Mouse (Mus musculus): Measurements from ENCODE around the gene Tenm4.

The Tenm4 gene

GRCm38 (mm10) chr7:96458992-96459391, 287.9 kb downstream of the Tenm4 start:
- no peak for DNase-seq (ENCODE audit: extremely low spot score, low read depth, low spot score)

GRCm38 (mm10) chr7:96466761-96467160, 295.7 kb downstream of the Tenm4 start:
- DNase-seq (ENCODE audit: extremely low spot score, low read depth, low spot score), result no peak

GRCm38 (mm10) chr7:96470821-96471220, 299.8 kb downstream of the Tenm4 start:
- DNase-seq (ENCODE audit: extremely low spot score, low read depth, low spot score), result no peak

GRCm38 (mm10) chr7:96474560-96475089, 303.6 kb downstream of the Tenm4 start:
- DNase-seq (ENCODE audit: extremely low spot score, low read depth, low spot score), result no peak

- no peak for DNase-seq (ENCODE audit: extremely low spot score, low read depth, low spot score)
Measured at GRCm38 (mm10) chr7:96476987-96477613, 306.1 kb downstream of the Tenm4 start.

GRCm38 (mm10) chr7:96479139-96479538, 308.1 kb downstream of the Tenm4 start:
- DNase-seq (ENCODE audit: extremely low spot score, low read depth, low spot score), result no peak

GRCm38 (mm10) chr7:96480351-96480983, 309.4 kb downstream of the Tenm4 start:
- no peak for DNase-seq (ENCODE audit: extremely low spot score, low read depth, low spot score)

GRCm38 (mm10) chr7:96482953-96483352, 311.9 kb downstream of the Tenm4 start:
- DNase-seq (ENCODE audit: extremely low spot score, low read depth, low spot score), result no peak

- DNase-seq (ENCODE audit: extremely low spot score, low read depth, low spot score), result no peak
Measured at GRCm38 (mm10) chr7:96484006-96484581, 313.0 kb downstream of the Tenm4 start.

- no peak for DNase-seq (ENCODE audit: extremely low spot score, low read depth, low spot score)
Measured at GRCm38 (mm10) chr7:96489348-96490076, 318.5 kb downstream of the Tenm4 start.

GRCm38 (mm10) chr7:96491896-96492295, 320.9 kb downstream of the Tenm4 start:
- DNase-seq (ENCODE audit: extremely low spot score, low read depth, low spot score), result no peak

GRCm38 (mm10) chr7:96492696-96493095, 321.6 kb downstream of the Tenm4 start:
- DNase-seq (ENCODE audit: extremely low spot score, low read depth, low spot score), result no peak

GRCm38 (mm10) chr7:96494057-96494456, 323.0 kb downstream of the Tenm4 start:
- DNase-seq (ENCODE audit: extremely low spot score, low read depth, low spot score), result no peak

- no peak for DNase-seq (ENCODE audit: extremely low spot score, low read depth, low spot score)
Measured at GRCm38 (mm10) chr7:96500108-96500507, 329.1 kb downstream of the Tenm4 start.

GRCm38 (mm10) chr7:96500797-96501196, 329.8 kb downstream of the Tenm4 start:
- DNase-seq (ENCODE audit: extremely low spot score, low read depth, low spot score), result no peak

- no peak for DNase-seq (ENCODE audit: extremely low spot score, low read depth, low spot score)
Measured at GRCm38 (mm10) chr7:96502321-96502973, 331.4 kb downstream of the Tenm4 start.

- DNase-seq (ENCODE audit: extremely low spot score, low read depth, low spot score), result no peak
Measured at GRCm38 (mm10) chr7:96505538-96505937, 334.5 kb downstream of the Tenm4 start.

GRCm38 (mm10) chr7:96507046-96507445, 336.0 kb downstream of the Tenm4 start:
- DNase-seq (ENCODE audit: extremely low spot score, low read depth, low spot score), result no peak

- DNase-seq (ENCODE audit: extremely low spot score, low read depth, low spot score), result no peak
Measured at GRCm38 (mm10) chr7:96510396-96510795, 339.4 kb downstream of the Tenm4 start.

GRCm38 (mm10) chr7:96511018-96511609, 340.1 kb downstream of the Tenm4 start:
- no peak for DNase-seq (ENCODE audit: extremely low spot score, low read depth, low spot score)

Measured in hindlimb bud, embryonic 11.5 days (tissue).